Mouse (Mus musculus) neural tube, embryonic 14.5 days (tissue): Measurements from ENCODE around the gene Vamp5. TPM values are rescaled to one million over a fixed set of nuclear protein-coding genes. Genes with fewer than 3 reads are reported as not detected.

ENCODE experiments used
- ATAC-seq: fragments of 200-750 bp; cut with Nextera tagmentation; 2 replicates; pipeline ENCODE4 v1.8.0; 2017; ENCODE audit warnings: low read depth, mild to moderate bottlenecking, moderate TSS enrichment, moderate library complexity
- H3K27ac ChIP-seq: fragments of 300-500 bp; sonication (generic); 2 replicates; pipeline ENCODE4 v1.5.1; 2014; ENCODE audit warnings: low read depth, mild to moderate bottlenecking, control low read depth, low read length, moderate library complexity, mixed read lengths
- H3K27me3 ChIP-seq: fragments of 300-500 bp; sonication (generic); 2 replicates; pipeline ENCODE4 v1.6.1; 2014; ENCODE audit warnings: low read length; ENCODE audit not compliant: control insufficient read depth, insufficient read depth
- H3K36me3 ChIP-seq: fragments of 300-500 bp; sonication (generic); 2 replicates; pipeline ENCODE4 v1.6.1; 2014; ENCODE audit warnings: low read length, mixed read lengths; ENCODE audit not compliant: control insufficient read depth, insufficient read depth
- H3K4me1 ChIP-seq: fragments of 300-500 bp; sonication (generic); 2 replicates; pipeline ENCODE4 v1.6.1; 2014; ENCODE audit warnings: low read length; ENCODE audit not compliant: control insufficient read depth, insufficient read depth
- H3K4me2 ChIP-seq: fragments of 300-500 bp; sonication (generic); 2 replicates; pipeline ENCODE4 v1.6.1; 2014; ENCODE audit warnings: mild to moderate bottlenecking, low read depth, low read length, control low read depth
- H3K4me3 ChIP-seq: fragments of 300-500 bp; sonication (generic); 2 replicates; pipeline ENCODE4 v1.5.1; 2014; ENCODE audit warnings: low read depth, low read length, control low read depth, mixed read lengths
- H3K9ac ChIP-seq: fragments of 300-500 bp; sonication (generic); replicated peaks from 2 replicates; pipeline ENCODE4 v1.6.1; 2014; ENCODE audit warnings: low read depth, mild to moderate bottlenecking, control low read depth, low read length, mixed read lengths
- H3K9me3 ChIP-seq: fragments of 300-500 bp; sonication (generic); 2 replicates; pipeline ENCODE4 v1.6.1; 2016; ENCODE audit warnings: low read length; ENCODE audit not compliant: control insufficient read depth
- WGBS: fragments of 180-500 bp; shearing (Covaris S2); extraction: QIAGEN DNeasy Blood & Tissue Kit; methylation state at CpG from one replicate; pipeline ENCODE4 v1.1.7; 2014; 5-methylcytosine and 5-hydroxymethylcytosine counted together
- polyA plus RNA-seq: library from polyadenylated mRNA; unstranded; fragments of >200 nt; fragmentation: Nextera tagmentation; extraction: Ambion mirVana; gene quantifications from 2 replicates; pipeline ENCODE4 v1.2.1, GENCODE M21; 2014

The Vamp5 gene
- polyA plus RNA-seq, 1 experiment from 2014 or later: 3.1 TPM

DNA sequence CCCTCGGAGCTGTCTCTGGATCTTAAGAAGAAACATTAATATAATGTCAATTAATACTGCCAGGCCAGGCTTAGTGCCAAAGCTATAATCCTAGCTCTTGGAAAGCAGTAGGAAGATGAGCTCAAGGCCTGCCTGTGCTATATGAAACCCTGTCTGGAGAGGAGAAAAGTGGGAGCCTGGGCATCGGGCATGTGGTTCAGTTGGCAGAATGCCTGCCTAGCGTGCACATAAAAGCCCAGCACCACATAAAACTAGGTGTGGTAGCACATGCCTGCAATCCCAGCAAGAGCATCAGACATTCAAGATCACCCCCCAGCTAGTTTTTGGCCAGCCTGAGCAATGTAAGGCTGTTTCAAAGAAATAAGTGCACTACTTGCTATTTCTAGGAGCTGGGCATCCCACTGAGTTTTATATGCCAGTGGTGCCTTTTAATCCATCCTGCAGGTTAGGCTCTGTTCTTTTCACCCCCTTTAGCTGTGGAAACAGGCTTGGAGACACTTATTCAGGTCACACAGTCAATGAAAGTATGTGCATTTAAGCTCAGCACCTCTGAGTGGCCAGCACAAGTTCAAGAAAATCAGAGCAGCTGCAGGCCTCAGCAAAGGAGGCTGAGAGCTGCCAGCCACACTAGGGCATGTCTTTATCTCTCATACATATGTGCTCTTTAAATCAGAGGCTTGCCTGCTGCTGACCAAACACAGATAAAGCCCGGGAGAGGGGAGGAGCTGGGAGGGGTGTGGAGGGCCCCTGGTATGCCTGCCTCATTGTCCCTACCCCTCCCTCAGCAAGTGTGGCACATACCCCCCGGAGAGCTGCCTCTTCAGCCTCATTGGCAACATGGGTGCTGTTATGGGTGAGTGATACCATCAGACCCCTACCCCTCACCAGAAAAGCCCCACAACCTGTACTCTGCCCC, 22.8 kb downstream of the Vamp5 start:
- Histone ChIP-seq H3K9me3 (no peaks in the 10 kb centered on the region), H3K4me3 (no peak overlapping the region), H3K36me3 (peaks cover 12% of the 10 kb centered on the region; the same call in 1 of the 2 replicates), H3K4me1 (peaks cover 17% of the 10 kb centered on the region; the same call in 1 of the 2 replicates), H3K27me3 (no peaks in the 10 kb centered on the region), H3K4me2 (no peak overlapping the region), H3K27ac (no peak overlapping the region; the same call in 1 of the 2 replicates), H3K9ac (no peak overlapping the region)
- ATAC-seq: no peak
- WGBS: 87% methylated on average over 5 of the region's 5 CpGs

DNA sequence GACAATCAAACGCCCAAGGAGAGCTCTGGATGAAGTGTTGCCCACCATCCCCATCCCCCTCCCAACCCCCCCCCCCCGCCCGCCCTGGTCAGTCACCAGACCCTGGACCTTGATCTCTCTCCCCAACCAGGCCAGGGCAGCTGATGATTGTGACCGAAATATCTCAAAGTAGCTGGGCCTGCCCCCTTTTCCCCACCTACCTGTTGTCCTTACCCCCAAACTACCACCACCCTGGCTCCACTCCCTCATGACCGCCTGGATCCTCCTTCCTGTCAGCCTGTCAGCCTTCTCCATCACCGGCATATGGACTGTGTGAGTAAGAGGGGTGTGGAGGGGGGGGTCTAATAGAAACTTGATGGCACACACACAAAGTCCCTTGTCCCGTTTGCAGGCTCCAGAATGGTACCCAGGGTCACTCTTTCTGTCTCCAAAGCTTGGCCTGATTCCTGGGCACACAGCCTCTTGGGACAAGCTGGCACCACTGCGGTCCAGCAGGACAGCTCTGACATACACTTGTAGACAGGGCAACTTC, 24.2 kb downstream of the Vamp5 start:
- Histone ChIP-seq H3K4me1 (peaks cover 10% of the 10 kb centered on the region; the same call in 1 of the 2 replicates), H3K27ac (no peak overlapping the region; the same call in 1 of the 2 replicates), H3K36me3 (peaks cover 12% of the 10 kb centered on the region; the same call in 1 of the 2 replicates), H3K4me2 (peak overlapping the region; percentile 61), H3K27me3 (no peaks in the 10 kb centered on the region), H3K9me3 (no peaks in the 10 kb centered on the region), H3K4me3 (peak overlapping the region; percentile 46), H3K9ac (peak overlapping the region; percentile 72)
- peak; percentile 4; the same call in 1 of the 2 replicates for ATAC-seq
- 46% methylated on average over 7 of the region's 8 CpGs for WGBS

DNA sequence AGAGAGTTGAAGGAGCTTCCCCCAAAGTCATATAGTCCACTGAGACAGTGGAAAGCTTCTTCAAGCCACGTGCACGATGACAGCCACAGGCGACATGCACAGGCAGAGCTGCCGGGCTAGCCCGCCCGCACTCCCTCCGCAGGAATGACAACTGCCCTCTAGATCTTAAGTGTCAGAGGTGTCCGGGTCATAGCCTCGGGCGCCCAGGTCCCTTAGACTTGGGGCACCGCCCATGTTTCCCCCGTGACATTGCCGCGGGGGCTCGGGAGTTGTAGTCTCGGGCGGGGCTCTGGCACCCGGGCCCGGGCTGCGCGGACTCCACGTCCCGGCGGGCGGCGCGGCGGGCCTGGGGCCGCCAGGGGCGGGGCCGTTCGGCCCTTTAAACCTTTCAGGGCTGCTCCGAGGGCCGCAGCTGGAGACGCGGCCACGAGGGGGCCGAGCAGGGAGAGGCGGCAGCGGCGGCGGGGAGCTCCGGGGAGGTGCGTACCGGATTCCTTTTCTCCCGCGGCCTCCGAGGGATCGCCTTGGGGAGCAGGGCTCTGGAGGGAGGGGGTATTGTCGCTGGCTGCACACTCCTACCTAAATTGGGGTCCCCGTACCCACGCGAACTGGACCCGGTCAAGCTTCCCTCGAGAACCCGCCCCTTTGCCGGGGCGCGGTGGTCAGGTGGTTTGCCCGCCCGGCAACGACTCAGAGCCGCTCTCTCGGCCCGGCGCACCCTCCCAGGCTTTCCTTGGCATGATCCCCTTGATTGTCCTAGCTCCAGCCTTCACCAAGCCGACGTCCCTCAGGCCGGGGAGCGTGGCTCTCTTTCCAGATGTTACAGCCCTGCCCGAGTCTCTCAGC, 25.0 kb downstream of the Vamp5 start, which contains the start of gene Tmem150a:
Gene Tmem150a, plus strand, starts transcription at position 382 of the 846 bp plus-strand sequence.
- Histone ChIP-seq H3K9ac (peak within 1 kb of the TSS; percentile 72), H3K4me3 (peak within 1 kb of the TSS; percentile 46), H3K4me2 (peak within 1 kb of the TSS; percentile 61), H3K27me3 (no peaks in the 10 kb centered on the region), H3K27ac (peak within 1 kb of the TSS; percentile 52), H3K9me3 (no peaks in the 10 kb centered on the region), H3K4me1 (0 out of 2 replicates have a peak, but pooled peaks cover 9% of the 10 kb centered on the region), H3K36me3 (peaks cover 13% of the 10 kb centered on the region; the same call in 1 of the 2 replicates)
- WGBS: 0% methylated on average over 64 of the region's 71 CpGs
- peak; percentile 90 for ATAC-seq

DNA sequence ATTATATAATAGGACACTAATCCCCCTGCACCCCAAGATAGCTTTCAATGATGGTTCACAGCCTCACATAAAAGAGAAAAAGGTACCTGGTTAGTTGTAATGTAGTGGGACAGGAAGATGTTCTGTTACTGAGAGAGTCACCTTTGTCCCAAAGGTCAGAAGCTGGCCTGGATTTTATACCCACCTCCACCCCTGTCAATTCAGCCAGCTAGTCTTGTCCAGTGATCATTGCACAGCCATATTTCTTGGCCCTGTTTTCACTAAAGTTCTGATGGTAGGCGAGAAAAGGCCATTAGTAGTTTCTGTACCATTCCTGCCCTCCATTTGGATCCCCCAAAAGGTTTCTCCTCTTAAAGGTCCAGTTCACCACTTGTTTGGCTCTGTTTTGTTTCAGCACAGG, 26.2 kb downstream of the Vamp5 start:
- Histone ChIP-seq H3K4me1 (0 out of 2 replicates have a peak, but pooled peaks cover 9% of the 10 kb centered on the region), H3K27me3 (no peaks in the 10 kb centered on the region), H3K9ac (no peak overlapping the region), H3K36me3 (peaks cover 4% of the 10 kb centered on the region; the same call in 1 of the 2 replicates), H3K27ac (no peak overlapping the region), H3K4me2 (no peak overlapping the region), H3K9me3 (no peaks in the 10 kb centered on the region), H3K4me3 (no peak overlapping the region)
- no peak for ATAC-seq
- WGBS: 68% methylated on average over 1 of the region's 1 CpGs

DNA sequence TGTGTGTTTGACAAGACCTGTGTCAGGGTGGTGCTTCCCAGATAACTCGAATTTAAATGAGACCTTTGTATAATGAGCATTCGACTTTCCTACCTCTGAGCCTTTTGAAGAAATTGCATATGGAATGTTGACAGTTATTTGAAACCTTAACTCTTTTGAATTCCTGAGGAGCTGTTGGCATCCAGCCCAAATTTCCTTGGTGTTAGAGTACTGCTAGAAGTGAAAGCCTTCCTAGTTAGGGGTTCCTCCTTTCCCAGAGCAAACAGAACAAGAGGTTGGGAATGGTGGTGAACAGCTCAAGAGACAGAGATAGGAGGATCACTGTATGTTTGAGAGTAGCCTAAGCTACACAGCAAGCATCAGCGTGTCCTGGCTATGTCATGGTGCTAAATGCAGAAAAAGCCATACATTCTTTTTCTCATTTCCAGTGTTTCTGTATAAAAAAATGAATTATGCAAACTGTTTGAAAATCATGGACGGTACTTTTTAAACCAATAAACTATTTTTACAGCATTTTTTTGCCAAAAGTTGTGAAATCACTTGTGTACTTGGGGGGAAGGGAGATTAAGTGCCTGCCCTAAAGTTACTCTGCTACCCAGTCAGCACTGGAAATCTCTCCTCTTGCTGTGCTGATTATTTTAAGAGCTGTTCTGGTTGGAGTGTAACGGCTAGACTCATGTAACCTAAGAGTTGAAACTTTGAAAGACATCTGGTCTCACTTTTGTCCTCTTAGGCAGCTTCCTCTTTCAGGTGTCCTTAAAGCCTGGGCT, 27.4 kb downstream of the Vamp5 start:
- H3K9me3 ChIP-seq: no peaks in the 10 kb centered on the region
- no peak for ATAC-seq
- no peak overlapping the region for H3K4me3 ChIP-seq
- WGBS: 79% methylated on average over 5 of the region's 5 CpGs
- peaks cover 7% of the 10 kb centered on the region; the same call in 1 of the 2 replicates for H3K36me3 ChIP-seq
- no peak overlapping the region for H3K4me2 ChIP-seq
- no peak overlapping the region for H3K9ac ChIP-seq
- peaks cover 16% of the 10 kb centered on the region for H3K4me1 ChIP-seq
- no peaks in the 10 kb centered on the region for H3K27me3 ChIP-seq
- no peak overlapping the region for H3K27ac ChIP-seq

DNA sequence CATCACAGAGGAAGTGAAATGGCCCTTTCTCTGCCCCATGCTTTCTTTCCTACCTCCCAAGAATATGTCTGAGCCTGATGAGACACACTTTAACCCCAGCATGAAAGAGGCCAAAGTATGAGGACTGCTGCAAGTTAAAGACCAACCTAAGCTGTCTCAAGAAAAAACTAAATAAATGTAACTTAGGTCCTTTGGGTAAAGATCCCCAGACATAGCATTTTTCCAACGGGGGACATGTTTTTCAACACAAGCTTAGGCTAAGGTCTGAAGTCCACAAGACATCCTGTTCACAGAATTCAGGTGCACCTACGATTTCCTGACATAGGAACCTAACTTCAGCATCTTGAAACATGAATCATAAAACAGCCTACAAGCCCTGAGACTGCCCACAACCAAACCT, 30.1 kb downstream of the Vamp5 start:
- Histone ChIP-seq H3K9ac (no peak overlapping the region), H3K36me3 (peaks cover 7% of the 10 kb centered on the region; the same call in 1 of the 2 replicates), H3K27ac (no peak overlapping the region), H3K4me1 (peaks cover 11% of the 10 kb centered on the region), H3K4me2 (no peak overlapping the region), H3K27me3 (peaks cover 3% of the 10 kb centered on the region), H3K9me3 (no peaks in the 10 kb centered on the region), H3K4me3 (no peak overlapping the region)
- no peak for ATAC-seq
- WGBS: 96% methylated on average over 2 of the region's 2 CpGs

DNA sequence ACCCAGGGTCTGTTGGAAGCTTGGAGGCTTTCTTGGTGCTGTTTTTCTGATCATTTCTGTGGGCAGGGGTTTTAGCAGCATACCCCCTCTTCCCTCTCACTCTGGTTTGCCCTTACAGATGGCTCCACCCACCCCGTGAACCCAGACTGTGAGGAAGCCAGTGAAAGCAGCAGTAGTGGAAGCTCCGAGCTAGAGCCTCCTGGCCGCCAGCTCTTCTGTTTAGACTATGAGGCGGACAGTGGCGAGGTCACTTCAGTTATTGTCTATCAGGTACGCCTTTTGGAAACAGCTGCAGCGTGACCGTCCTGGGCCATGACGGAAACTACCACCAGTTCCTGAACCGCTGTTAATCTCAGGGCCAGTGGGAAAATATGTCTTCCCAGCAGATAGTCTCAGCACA, 31.9 kb downstream of the Vamp5 start:
- 0 out of 2 replicates have a peak overlapping the region, but pooled peaks have one; percentile 93 for H3K9ac ChIP-seq
- H3K27ac ChIP-seq: no peak overlapping the region
- H3K36me3 ChIP-seq: peaks cover 7% of the 10 kb centered on the region; the same call in 1 of the 2 replicates
- WGBS: 85% methylated on average over 10 of the region's 10 CpGs
- no peak for ATAC-seq
- peaks cover 3% of the 10 kb centered on the region for H3K27me3 ChIP-seq
- peaks cover 19% of the 10 kb centered on the region for H3K4me1 ChIP-seq
- peak overlapping the region; percentile 86 for H3K4me2 ChIP-seq
- no peaks in the 10 kb centered on the region for H3K9me3 ChIP-seq
- H3K4me3 ChIP-seq: peak overlapping the region; percentile 81; the same call in 1 of the 2 replicates
